Mouse (Mus musculus) CD4-positive, CD25-positive, alpha-beta regulatory T cell, adult 2 months (primary cell): ENCODE results near the gene Cmtm6.
A peak's percentile ranks its signal among the peaks of the same experiment; 100 is the strongest.

Source experiments
- DNase-seq: peaks from one replicate; pipeline ENCODE4 v3.0.0-alpha.2; 2012; ENCODE audit warnings: low read depth, low spot score

Cmtm6 gene

DNA sequence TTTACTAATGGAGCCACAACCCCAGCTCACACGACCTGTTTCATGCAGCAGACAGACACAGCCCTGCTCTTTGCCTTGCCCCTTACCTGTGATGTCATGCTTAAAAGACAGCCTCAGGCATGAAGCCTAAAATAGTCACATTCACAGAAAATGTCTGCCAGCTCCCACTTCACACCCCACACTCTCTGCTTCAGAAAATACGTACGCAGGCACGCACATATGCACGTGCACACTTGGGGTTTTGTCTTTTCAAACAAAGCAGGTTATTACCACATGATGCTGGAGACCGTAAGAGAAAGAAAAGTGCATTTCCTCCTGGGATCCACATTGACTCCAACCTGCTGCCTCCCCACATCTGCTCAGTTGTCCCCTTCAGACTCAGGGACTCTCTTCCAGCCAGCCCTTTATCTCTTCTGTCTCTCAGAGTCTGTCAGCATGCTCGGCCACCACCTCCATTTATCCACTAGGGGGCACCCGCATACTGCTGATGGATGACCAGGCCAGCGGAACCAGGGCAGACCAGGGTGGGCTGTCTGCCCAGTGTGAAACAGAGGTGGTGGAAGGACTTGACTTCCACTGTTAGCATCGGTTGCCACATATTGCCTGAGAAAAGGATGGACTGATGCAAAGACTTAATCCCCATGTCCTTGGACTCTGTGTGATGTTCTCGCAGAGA is 66.6 kb downstream of the Cmtm6 start:
- peak; percentile 84 for DNase-seq

DNA sequence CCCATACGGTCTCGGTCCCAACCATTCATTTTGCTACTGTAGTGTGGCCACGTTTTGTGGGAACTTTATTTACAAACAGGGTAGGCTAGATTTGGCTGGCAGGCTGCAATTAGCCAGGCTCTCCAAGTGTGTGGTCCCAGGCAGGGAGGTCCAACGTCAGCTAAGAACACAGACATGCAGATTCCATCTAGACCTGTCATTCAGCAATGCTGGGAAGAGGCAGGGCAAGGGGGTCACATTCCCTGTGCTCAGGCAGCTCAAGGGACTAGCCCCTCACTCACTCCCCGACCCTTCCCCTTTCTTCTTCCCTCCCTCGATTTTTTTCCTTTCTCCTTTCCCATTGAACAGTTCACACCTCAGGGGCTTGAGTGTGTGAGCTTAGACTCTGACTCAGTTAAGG is 67.9 kb downstream of the Cmtm6 start:
- DNase-seq: no peak
